Mouse (Mus musculus) heart, embryonic 16.5 days (tissue): ENCODE measurements around the gene Osbpl5. TPM values are rescaled to one million over a fixed set of nuclear protein-coding genes. Genes with fewer than 3 reads are reported as not detected.
A peak's percentile ranks its signal among the peaks of the same experiment; 100 is the strongest.

Source experiments
- ATAC-seq: fragments of 200-750 bp; cut with Nextera tagmentation; replicated peaks from 2 replicates; pipeline ENCODE4 v1.8.0; 2017; ENCODE audit warnings: moderate number of reproducible peaks; ENCODE audit not compliant: insufficient read depth, low FRiP score; ENCODE audit errors: extremely low read depth
- H3K27ac ChIP-seq: fragments of 300-500 bp; sonication (generic); 2 replicates; pipeline ENCODE4 v1.5.1; 2014; ENCODE audit warnings: mild to moderate bottlenecking, low read length, control low read depth, moderate library complexity
- H3K27me3 ChIP-seq: fragments of 300-500 bp; sonication (generic); 2 replicates; pipeline ENCODE4 v1.6.1; 2014; ENCODE audit warnings: low read length, mixed read lengths; ENCODE audit not compliant: control insufficient read depth, insufficient read depth
- H3K36me3 ChIP-seq: fragments of 300-500 bp; sonication (generic); 2 replicates; pipeline ENCODE4 v1.6.1; 2014; ENCODE audit not compliant: control insufficient read depth, insufficient read depth
- H3K4me1 ChIP-seq: fragments of 300-500 bp; sonication (generic); 2 replicates; pipeline ENCODE4 v1.6.1; 2014; ENCODE audit warnings: low read length, mixed read lengths; ENCODE audit not compliant: control insufficient read depth, insufficient read depth
- H3K4me2 ChIP-seq: fragments of 300-500 bp; sonication (generic); 2 replicates; pipeline ENCODE4 v1.6.1; 2014; ENCODE audit warnings: low read depth, mild to moderate bottlenecking, control low read depth, low read length
- H3K4me3 ChIP-seq: fragments of 300-500 bp; sonication (generic); 2 replicates; pipeline ENCODE4 v1.5.1; 2014; ENCODE audit warnings: mild to moderate bottlenecking, control low read depth, low read length
- H3K9ac ChIP-seq: fragments of 300-500 bp; sonication (generic); 2 replicates; pipeline ENCODE4 v1.6.1; 2014; ENCODE audit warnings: low read length, control low read depth
- H3K9me3 ChIP-seq: fragments of 300-500 bp; sonication (generic); replicated peaks from 2 replicates; pipeline ENCODE4 v1.6.1; 2016; ENCODE audit warnings: low read length; ENCODE audit not compliant: control insufficient read depth
- WGBS: fragments of 180-500 bp; shearing (Covaris S2); extraction: QIAGEN DNeasy Blood & Tissue Kit; methylation state at CpG from one replicate; pipeline ENCODE4 v1.1.7; 2014; 5-methylcytosine and 5-hydroxymethylcytosine counted together
- polyA plus RNA-seq: library from polyadenylated mRNA; unstranded; fragments of >200 nt; fragmentation: Nextera tagmentation; extraction: Ambion mirVana; gene quantifications from 2 replicates; pipeline ENCODE4 v1.2.1, GENCODE M21; 2015

Gene Osbpl5
- 35.8 and 39.5 TPM in 2 replicates for polyA plus RNA-seq

DNA sequence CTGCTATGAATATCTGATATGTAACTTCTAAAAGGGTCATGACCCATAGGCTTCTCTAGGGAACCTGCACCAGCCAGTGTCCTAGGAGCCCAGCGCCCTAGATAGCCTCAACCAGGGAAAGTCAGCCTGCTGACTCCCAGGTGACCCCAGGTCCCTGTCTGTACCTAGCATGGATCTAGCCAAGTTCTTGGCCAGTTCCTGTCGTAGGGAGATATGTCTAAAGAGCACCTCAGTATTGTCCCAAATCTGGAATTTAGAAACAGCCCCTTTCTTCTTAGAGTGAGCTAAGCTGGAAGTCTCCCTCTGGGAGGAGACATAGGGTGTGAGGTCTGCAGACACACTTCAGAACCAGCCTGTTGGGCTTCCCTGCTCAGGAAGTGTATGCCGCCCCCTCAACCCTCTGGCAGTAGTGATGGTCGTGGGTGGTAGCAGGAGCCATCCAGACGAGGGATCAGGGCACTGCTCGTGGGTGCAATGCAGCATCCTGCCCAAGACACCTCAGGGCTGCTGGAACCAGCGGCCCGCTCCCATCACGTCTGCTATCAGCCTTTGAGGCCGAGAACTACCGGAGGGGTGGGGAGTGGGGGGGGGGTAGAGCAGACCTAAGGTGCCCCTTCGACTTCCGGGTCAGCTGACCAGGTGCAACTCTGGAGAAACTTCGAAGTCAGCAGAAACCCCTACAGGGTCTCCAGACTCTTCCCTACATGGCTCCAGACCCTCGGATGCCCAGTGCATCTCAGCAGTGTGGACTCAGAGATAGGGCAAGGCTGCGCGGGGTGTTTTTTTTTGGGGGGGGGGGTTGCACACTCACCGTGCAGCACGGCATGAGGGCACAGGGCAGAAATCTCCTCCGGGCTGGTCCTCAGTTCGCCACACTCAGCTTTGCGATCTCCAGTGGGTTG, at the start of gene Osbpl5:
Gene Osbpl5, minus strand, starts transcription at position 861 of the 902 bp plus-strand sequence.
- no peak within 1 kb of the TSS for H3K27ac ChIP-seq
- H3K27me3 ChIP-seq, result peaks cover 16% of the 10 kb centered on the region; the same call in 1 of the 2 replicates
- H3K9me3 ChIP-seq, result no peaks in the 10 kb centered on the region
- peak within 1 kb of the TSS; percentile 51 for H3K4me3 ChIP-seq
- H3K9ac ChIP-seq, result peak within 1 kb of the TSS; percentile 55
- WGBS, result 23% methylated on average over 22 of the region's 22 CpGs
- H3K4me1 ChIP-seq, result peaks cover 9% of the 10 kb centered on the region
- H3K4me2 ChIP-seq, result peak within 1 kb of the TSS; percentile 91
- no peak for ATAC-seq
- H3K36me3 ChIP-seq, result no peaks in the 10 kb centered on the region

DNA sequence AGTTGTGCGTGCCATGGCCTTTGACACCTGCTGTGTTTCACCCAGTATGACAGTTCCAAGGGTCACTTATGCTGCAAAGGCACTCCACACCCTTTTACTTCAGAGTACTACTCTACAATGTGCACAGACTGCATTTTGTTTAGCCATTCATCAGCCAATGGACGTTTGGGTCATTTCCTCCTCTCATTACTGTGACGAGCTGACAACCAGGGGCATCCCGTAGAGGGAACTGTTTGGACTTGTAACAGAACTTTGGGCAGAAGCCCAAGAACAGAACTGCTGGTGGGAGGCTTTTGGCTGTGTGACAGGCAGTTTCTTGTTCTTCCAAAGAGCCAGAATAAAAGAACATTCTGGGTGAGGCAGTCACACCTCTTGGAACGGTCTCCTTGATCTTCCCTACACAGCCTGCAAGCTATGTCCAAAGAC, 48.4 kb upstream of the Osbpl5 start:
- Histone ChIP-seq H3K4me1 (no peaks in the 10 kb centered on the region), H3K36me3 (peaks cover 38% of the 10 kb centered on the region), H3K9ac (no peak overlapping the region), H3K27ac (no peak overlapping the region), H3K4me2 (no peak overlapping the region), H3K27me3 (no peaks in the 10 kb centered on the region), H3K9me3 (no peaks in the 10 kb centered on the region), H3K4me3 (no peak overlapping the region)
- WGBS, result 61% methylated on average over 5 of the region's 5 CpGs
- ATAC-seq, result no peak

DNA sequence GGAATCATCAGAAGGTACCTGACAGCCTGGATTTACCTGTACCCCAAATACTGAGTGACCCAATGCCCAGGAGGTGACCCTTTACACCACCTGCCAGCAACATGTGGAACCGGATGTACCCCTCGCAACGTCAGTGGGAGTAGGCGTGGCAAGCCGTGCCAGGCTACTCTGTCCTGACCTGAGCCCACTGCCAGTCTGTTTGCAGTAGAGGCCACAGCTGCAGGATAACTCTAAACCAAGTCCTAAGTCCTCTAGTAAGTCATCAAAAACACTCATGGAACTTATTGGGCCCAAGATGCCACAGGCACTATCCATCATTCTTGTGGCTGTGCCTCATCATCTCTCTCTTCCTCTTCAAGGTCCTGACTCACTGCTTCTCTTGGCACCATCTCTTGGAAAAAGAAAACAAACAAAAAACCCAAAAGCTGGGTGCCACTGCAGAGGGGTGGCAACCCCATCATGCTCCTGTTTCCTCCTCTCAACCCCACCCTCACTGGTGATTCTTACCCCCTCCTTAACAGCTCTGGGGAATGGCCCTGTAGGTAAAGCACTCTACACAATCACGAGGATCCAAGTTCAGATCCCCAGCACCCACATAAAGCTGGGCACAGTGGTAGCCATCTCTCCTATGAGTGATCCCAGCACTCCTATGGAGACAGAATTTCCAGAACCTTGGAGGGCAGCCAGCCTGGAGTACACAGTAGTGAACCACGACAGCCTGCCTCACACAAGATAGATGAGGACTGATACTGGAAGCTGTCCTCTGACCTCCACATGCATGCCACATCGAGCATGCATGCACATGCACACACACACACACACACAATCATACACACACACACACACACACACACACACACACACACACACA, 44.6 kb upstream of the Osbpl5 start:
- peaks cover 53% of the 10 kb centered on the region for H3K36me3 ChIP-seq

DNA sequence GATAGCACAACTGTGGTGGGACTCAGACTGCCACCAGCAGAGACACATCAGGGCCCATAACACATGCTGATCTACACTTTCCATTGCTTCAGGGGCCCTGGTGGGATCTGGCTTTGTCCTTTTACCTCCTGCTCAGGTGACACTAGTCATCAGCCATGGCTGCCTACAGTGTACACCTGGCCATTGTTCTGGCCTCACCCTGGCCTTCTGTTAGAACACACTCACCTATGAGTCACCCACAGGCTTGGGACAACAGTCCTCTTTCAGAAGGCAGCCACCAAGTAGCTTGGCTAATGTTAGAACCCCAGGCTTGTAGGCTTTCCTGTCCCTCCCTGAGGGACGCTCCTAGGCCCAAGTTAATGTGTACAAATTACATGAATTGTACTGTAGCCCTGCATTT, 44.0 kb upstream of the Osbpl5 start:
- Histone ChIP-seq H3K9me3 (no peaks in the 10 kb centered on the region), H3K4me2 (no peak overlapping the region), H3K4me3 (no peak overlapping the region), H3K4me1 (no peaks in the 10 kb centered on the region), H3K36me3 (peaks cover 57% of the 10 kb centered on the region), H3K27me3 (no peaks in the 10 kb centered on the region), H3K9ac (no peak overlapping the region), H3K27ac (no peak overlapping the region)
- no peak for ATAC-seq
- WGBS, result 83% methylated on average over 1 of the region's 1 CpGs

More for the DNA sequence above, 44.6 kb upstream of the Osbpl5 start:
- Histone ChIP-seq H3K27me3 (no peaks in the 10 kb centered on the region), H3K4me2 (no peak overlapping the region), H3K9ac (no peak overlapping the region), H3K9me3 (no peaks in the 10 kb centered on the region), H3K4me1 (no peaks in the 10 kb centered on the region), H3K4me3 (no peak overlapping the region), H3K27ac (no peak overlapping the region)
- 78% methylated on average over 8 of the region's 8 CpGs for WGBS
- ATAC-seq, result no peak

DNA sequence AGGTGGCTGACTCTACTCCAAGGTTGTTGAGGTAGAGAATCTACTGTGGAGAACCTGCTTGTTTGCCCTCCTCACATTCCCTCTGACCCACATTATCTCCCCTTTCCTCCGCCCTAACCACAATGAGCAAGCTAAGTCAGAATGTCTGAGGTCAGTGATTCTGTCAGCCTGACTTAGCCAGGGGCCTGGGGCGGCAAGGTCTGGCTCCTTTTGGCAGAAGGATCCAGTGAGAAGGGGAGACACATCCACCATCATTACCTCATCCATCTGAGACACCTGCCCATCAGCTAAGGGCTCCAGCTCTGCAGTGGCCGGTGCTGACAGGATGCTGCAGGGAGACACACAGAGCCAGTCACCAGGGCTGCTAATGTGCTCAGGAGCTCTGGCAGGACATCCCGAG, 42.0 kb upstream of the Osbpl5 start:
- no peaks in the 10 kb centered on the region for H3K9me3 ChIP-seq
- no peak overlapping the region for H3K4me2 ChIP-seq
- 90% methylated on average over 4 of the region's 4 CpGs for WGBS
- no peak overlapping the region for H3K4me3 ChIP-seq
- no peak for ATAC-seq
- no peak overlapping the region for H3K27ac ChIP-seq
- peaks cover 53% of the 10 kb centered on the region for H3K36me3 ChIP-seq
- H3K27me3 ChIP-seq, result no peaks in the 10 kb centered on the region
- no peaks in the 10 kb centered on the region for H3K4me1 ChIP-seq
- no peak overlapping the region for H3K9ac ChIP-seq

DNA sequence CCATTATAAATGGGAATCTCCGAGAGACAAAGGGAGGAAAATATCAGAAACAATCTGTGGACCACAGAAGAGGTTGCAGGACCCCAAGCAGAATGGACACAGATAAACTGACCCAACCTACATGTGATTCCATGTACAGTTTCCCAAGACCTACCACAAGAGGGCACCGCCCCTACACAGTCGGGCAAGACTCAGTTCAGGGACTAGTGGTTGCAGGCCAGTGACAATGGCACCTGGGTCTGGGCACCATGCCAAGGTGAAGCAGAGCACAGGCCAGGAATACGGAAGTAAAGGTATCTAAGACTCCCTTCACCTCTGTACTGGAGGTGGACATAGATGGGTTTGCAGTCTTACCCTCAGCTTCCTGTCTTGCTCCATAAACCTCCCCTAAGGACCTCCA, 36.3 kb upstream of the Osbpl5 start:
- Histone ChIP-seq H3K4me1 (no peaks in the 10 kb centered on the region), H3K4me3 (no peak overlapping the region), H3K36me3 (peaks cover 25% of the 10 kb centered on the region), H3K9me3 (peaks cover 6% of the 10 kb centered on the region), H3K27me3 (no peaks in the 10 kb centered on the region; the same call in 1 of the 2 replicates), H3K4me2 (no peak overlapping the region), H3K27ac (no peak overlapping the region), H3K9ac (no peak overlapping the region)
- no peak for ATAC-seq
- WGBS, result 57% methylated on average over 4 of the region's 4 CpGs

DNA sequence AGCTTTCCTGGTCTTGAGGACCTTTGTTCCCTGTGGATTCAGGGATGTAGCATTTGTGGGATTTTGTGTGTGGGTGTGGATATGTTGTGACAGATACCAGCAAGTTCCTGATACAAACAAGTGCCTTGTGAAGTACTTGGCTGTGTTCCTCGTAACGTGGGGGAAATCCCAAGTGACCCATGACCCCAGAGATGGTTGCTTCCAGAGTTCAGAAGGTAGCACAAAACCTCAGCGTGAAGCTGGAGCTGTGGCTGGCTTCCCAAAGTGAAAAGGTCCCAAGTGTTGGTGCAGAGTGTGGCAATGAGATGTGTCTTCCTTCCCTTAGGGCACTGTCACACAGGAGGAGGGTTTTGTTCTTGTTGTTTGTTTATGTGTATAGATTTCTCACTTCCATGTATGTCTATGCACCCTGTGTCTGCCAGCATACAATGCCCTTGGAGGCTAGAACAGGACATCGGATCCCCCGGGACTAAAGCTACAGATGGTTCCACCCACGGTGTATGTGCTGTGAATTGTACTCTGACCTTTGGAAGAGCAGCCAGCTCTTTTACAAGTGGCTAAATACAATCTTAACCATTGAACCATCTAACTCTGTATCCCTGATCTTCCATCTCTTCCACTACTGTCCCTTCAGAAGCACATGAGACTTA, 35.7 kb upstream of the Osbpl5 start:
- ATAC-seq, result no peak
- no peaks in the 10 kb centered on the region; the same call in 1 of the 2 replicates for H3K27me3 ChIP-seq
- no peak overlapping the region for H3K4me3 ChIP-seq
- no peak overlapping the region for H3K9ac ChIP-seq
- no peak overlapping the region for H3K27ac ChIP-seq
- H3K4me1 ChIP-seq, result no peaks in the 10 kb centered on the region
- H3K4me2 ChIP-seq, result no peak overlapping the region
- WGBS, result 70% methylated on average over 6 of the region's 6 CpGs
- peaks cover 18% of the 10 kb centered on the region for H3K36me3 ChIP-seq
- peaks cover 6% of the 10 kb centered on the region for H3K9me3 ChIP-seq

DNA sequence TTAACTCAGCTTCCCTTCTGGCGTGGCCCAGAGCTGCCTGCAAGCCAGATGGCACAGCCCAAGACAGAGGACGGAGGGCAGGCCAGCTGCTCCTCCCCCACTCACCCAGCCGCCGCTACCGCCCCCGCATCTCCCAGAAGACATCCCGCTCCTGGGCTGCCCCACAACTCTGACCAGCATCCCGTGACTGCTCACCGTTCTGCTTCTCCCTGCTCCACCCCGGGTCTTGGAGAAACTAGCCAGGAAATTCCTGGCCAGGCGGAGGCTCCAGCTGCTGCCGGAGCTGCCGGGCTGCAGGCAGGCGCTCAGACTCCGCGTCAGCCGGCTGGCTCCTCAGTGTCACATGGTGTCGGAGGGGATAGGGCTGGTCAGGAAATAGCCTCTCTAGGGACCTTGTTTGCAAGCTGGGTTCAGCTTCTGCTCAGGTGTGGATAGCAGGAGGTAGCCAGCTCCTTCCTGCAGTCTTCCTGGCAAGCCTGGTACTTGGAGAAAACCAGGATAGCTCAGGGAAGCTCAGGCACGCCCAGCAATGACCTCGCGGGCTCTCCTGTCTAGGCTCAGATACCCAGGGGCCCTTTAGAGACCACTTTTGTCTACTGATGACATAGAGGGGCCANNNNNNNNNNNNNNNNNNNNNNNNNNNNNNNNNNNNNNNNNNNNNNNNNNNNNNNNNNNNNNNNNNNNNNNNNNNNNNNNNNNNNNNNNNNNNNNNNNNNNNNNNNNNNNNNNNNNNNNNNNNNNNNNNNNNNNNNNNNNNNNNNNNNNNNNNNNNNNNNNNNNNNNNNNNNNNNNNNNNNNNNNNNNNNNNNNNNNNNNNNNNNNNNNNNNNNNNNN, 27.4 kb upstream of the Osbpl5 start, which contains the start of gene Mrgpre:
Gene Mrgpre, minus strand, starts transcription at position 505 of the 834 bp plus-strand sequence.
- peak within 1 kb of the TSS; percentile 81 for H3K27ac ChIP-seq
- H3K4me1 ChIP-seq, result peaks cover 24% of the 10 kb centered on the region
- no peaks in the 10 kb centered on the region for H3K36me3 ChIP-seq
- WGBS, result under 1% methylated on average over 20 of the region's 21 CpGs
- H3K4me3 ChIP-seq, result peak within 1 kb of the TSS; percentile 58
- H3K9me3 ChIP-seq, result no peaks in the 10 kb centered on the region
- H3K9ac ChIP-seq, result peak within 1 kb of the TSS; percentile 71
- no peaks in the 10 kb centered on the region; the same call in 1 of the 2 replicates for H3K27me3 ChIP-seq
- peak within 1 kb of the TSS; percentile 77 for H3K4me2 ChIP-seq
- peak; percentile 80 for ATAC-seq
